Mouse (Mus musculus) adrenal gland, postnatal 10 days (tissue): ENCODE results near the gene Coro1a. TPM values are rescaled to one million over a fixed set of nuclear protein-coding genes. Genes with fewer than 3 reads are reported as not detected.
"Not testable (repeated sequence)": the region's sequence is repeated elsewhere in the genome, so short reads cannot be mapped to it uniquely, and the experiment has no call there.

Experiments used
- DNase-seq: peaks from one replicate; pipeline ENCODE4 v3.0.0; 2021; ENCODE audit warnings: mixed read lengths
- total RNA-seq, 2 experiments: library from RNA; stranded (reverse); gene quantifications; 2 replicates each; pipeline ENCODE4 v1.2.3; 2021

Gene Coro1a
- total RNA-seq, 2 experiments from 2014 or later: 36.1 to 39.3 TPM

DNA sequence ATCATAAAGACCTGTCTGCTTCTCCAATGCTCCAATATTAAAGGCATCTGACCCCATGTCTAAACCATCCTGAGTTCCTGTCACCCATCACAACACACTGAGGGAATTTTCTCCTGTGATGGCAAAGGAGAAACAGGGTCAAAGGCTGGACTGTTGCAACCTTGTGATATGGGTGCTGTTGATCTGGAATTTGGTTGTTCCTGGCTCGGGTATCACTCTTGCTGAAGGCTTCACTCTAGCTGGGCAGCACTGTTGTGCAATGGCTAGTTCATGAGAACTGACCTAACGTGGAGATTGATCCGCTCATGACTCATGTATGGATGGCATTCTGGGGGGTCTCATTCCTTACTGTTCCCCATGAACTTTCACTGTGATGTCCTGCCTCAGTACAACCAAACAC lies 18.6 kb downstream of the Coro1a start:
- peak; percentile 18 for DNase-seq

DNA sequence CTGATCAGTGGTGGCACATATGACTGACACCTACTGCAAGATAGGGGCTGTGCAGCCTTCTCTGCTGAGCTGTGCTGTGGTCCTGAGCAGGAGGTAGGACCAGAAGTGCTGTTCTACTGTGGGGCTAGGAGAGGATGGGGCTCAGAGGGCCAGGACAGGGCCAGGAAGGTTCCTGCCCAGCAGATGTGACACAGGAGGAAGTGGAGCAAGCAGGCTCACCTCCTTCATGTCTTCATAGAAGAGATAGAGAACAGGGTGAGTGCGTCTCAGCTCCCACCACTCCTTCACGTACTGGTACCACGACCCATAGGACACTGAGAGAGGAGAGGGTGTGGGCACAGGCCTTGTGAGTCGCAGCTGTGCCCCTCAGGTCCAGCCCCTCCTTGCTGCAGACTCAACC lies 19.4 kb downstream of the Coro1a start:
- DNase-seq: not testable (repeated sequence)

DNA sequence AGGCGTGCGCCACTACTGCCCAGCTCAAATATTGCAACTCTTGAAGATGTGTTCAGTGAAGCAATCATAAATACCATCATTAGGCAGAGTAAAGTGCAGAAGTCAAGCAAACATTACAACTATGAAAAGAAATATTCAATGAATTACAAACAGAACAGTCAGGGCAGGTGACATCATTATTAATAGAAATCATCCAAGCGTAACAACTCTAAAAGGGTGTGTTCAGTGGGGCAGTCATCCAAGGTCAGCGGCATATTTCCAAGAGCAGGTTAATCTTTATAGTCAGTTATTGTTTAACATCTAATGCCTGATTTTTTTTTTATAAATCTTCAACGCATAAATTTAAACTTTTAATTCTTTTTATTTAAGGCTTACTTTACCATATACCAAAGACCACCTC lies 26.4 kb downstream of the Coro1a start:
- DNase-seq: no peak

DNA sequence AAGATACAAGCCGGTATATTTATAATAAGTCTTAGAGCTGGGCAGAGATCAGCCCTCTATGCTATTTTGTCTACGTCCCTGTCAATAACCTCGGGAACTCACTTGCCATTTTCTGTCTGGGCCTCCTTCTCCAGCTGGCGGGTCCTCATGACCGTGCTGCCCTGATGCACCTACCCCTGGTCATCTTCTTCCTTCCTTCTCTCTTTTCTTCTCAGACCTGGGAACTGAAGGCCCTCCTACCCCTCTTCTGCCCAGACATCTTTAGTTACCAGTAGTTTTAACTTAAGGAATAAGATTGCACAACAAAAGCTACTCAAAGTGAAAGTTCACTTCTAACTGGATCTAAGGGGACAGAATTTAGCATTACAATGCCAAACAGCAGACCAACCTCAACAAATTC lies 27.9 kb downstream of the Coro1a start:
- no peak for DNase-seq

DNA sequence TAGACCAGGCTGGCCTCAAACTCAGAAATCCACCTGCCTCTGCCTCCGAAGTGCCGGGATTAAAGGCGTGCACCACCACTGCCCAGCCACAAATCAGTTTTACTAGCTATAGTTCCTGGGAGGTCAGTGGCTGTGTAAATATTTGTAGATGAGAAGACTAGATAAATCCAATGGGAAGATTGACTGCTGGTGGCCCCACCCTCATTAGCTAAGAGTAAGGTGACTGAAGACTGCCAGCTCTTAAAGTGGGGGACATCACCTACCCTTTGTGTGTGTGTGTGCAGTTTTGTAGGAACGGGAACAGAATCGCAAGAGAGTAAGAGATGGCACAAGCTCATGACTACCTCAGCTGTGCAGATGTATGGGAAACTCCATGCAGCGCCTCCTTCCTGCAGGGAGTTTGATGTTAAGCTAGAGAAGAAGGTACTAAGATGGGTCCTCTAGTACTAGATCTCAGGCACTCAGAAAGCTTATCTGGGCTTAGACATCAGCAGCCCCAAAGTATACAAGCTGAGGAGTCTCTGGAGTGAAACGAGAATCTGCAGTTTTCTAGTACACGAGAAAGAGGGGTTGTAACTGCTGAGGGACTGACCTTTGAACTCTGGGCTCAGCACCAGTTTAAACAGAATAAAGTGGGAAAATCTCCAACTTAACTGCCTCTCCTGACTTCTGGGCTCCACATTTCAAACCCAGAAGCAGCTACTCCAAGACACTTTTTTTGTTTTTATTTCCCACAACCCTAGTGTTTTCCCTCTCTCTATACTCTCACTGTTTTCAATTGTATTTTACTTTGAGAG lies 28.8 kb downstream of the Coro1a start:
- DNase-seq: no peak

DNA sequence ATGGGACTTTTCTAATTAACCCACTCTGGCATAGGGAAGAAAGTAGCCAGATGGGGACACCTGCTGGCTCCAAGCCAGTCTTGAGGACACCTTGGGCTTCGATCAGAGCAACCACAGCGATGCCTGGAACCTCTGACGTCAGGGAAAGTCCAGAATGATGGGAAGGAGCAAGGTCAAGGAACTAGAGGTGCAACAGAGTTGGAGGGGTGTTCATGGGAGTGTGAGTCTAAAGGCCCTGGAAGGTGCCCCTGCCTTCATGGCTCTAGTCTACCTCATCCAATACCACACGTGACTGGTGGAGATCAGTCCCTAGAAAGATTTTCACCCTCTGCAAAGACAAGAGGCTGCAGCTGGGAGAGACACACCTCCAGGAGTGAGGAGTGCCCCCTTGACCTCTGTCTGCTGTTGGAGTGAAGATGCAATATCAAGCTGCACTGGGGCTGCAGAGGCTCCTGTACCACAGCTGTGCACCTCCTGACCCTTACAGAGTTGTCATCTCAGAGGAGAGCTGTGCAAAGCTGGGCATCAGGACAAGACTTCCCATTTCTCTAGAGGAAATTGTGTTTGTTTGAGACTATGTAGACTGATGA lies 30.9 kb downstream of the Coro1a start:
- DNase-seq: no peak

DNA sequence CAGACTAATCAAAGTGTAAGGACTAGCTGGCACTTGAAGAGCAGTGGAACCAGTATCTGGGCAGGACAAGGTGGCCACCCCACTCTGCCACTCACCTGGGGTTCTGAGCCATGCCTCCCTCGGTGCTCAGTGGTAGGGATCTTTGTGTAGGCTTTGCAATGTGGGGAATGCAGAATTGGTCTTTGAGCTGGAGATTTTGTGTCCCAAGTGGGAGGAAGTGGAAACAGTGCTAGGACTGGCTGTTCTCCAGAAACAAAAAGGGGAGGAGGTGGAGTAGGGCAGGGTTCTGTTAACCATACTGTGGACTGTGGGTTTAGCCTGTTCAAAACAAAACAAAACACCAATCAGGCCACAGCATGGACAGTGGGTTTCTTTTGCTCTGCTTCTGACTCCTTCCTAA lies 31.4 kb downstream of the Coro1a start, which contains the start of gene Sult1a1:
TSS of gene Sult1a1 (minus strand) at position 226 of the 400 bp plus-strand sequence.
- DNase-seq: peak; percentile 66

DNA sequence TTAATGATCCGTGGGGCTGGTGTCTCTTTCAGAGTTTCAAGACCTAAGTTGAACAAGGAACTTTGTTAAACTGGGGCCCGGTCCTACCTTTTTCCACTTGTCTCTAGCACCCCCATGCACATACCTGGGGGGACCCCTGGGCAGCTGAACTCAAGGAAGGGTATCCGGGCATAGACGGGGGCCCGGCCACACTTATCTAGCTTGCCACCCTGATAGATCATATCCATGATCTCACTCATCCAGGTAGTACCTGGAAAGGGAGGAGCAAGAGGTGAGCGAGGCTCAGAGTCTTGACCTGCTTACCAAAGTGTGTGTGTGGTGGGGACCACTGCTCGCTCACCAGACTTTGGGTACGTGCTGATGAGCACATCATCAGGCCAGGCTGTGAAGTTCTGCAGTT lies 32.5 kb downstream of the Coro1a start:
- DNase-seq: no peak

DNA sequence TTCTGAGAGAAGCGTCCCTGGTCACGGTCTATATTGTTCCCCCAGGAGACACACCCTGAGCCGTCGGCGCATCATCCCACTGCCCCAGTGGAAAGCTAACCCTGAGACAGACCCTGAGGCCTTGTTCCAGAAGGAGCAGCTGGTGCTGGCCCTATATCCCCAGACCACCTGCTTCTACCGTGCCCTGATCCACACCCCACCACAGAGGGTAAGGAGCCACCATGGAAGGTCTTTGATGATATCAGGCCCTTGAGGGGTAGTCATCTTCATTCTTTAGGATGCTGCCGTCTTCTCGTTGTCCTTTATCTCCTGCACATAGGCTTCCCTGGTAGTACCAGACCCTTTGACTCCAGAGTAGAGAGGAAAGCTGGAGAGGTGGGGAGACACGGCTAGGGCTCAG lies 35.5 kb downstream of the Coro1a start:
- no peak for DNase-seq

DNA sequence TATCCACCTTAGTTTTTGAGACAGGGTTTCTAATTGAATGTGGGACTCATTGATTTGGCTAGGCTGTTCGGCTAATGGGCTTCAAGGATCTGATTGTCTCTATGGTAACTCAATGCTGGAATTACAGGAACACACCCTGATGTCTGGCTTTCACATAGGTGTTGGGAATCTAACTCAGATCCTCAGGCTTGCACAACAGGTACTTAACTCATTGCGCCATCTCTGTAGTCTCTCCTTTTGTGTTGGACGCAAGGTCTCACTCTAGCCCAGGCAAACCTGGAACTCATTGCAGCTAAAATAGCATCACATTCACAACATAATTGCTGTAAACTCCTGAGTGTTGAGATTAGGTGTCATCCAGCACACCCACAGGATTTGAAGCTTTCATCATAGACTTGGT lies 37.4 kb downstream of the Coro1a start:
- no peak for DNase-seq

DNA sequence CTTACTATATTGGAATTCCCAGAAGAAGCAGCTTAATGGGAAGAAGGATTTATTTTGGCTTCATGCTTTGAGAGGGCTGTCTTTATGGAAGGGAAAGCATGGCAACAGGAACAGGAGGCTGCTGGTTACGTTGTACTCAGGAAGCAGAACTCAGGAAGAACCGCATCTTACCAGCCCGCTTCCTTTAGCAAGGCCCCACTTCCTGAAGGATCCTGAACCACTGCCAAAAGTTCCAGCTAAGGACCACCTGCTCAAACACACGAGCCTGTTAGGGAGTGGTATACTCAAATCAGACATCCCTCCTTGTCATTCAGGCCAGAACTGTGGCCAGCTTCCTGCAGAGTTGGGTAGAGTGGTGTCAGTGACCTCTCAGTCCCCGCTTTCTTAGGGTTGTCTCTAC lies 39.1 kb downstream of the Coro1a start:
- peak; percentile 14 for DNase-seq

DNA sequence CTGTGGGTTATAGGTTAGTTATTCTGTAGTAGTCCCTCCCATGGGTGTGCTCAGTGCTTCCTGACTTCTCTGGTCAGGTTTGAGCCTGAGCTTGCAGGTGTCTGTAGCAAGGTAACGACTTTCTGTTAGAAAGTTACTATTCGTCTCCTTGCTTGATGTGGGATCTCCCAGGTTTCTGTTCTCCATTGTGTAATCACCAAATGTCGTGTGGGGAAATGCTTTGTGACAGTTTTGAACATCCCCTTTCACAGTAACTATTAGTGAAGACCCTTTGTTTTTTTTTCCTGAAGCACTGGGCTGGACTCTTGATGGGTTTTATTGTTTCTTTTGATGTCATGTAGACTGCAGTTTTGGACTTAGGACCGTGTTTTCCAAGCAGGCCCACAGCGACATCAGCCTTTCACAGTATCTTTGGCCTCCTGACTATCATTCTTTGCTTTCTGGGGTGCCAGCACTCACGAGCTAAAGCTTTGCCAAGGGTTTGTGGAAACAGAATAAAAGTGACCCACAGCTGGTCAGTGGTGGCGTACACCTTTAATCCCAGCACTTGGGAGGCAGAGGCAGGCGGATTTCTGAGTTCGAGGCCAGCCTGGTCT lies 40.0 kb downstream of the Coro1a start:
- DNase-seq: no peak

DNA sequence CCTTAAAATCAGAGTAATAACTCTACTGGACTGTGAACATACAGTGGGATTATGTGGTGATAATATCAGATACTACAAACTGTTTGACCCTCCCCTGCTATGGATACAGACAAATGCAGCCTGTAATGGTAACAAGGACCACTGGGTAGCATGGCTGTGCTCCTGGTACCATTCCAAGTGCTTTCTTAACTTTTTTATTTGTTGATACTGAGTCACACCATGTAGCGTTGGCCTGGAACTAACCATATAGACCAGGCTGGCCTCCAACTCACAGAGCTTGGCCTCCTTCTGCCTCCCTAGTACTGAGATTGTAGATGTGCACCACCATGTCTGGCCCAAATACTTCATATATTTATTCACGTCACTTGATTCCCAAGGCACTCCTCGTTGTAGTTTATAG lies 42.3 kb downstream of the Coro1a start:
- peak; percentile 47 for DNase-seq

DNA sequence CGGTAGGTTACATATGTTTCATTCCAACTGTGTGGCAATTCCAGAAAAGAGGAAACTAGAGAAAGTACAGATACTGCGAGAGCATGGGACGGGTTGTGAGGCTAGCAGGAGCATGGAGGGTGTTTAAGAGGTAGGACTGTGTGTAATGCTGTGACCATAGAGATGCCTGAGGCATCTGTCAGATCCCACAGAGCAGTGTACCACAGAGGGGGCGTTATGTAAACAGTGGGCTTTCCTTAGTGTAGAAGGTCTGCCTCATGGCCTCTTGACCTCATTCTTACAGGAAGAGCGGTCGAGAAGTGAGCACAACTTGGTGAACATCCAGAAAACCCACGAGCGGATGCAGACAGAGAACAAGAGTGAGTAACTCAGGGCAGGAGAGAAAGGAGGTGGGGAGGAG lies 43.9 kb downstream of the Coro1a start:
- DNase-seq: no peak

DNA sequence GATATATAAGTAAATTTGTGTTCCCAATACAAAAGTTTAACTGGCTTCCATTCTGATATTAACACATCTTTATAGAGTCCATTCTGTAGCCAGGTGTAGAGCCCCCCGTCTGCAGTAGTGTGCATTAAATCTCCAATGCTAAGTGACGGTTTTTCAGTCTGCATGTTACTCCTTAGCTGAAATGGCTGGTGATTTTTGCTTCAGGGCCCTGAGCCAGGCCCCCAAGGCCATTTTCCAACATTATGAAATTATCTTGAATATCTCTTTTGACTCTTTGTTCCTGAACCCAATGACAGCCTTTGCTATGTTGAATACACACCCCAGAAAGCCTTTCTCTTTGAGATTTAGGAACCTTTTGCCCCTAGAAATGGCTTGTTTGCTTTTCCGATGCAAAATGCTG lies 47.8 kb downstream of the Coro1a start:
- DNase-seq: peak; percentile 40

DNA sequence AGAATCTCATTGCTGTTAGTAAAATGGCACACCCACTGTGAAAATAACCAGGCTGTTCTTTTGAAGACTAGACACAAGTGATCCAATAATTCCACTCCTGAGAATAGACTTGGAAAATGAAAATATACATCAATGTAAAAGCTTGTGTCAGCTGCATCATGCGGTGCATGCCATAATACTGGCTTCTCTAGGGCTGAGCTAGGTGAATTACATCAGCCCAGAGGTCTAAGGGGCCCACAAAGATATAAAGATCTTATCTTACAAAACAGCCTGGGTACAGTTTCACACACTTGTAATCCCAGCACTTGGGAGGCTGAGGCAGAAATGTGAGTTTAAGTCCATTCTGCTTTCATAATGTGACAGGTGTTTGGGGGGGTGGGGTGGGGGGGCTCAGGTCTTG lies 50.1 kb downstream of the Coro1a start:
- DNase-seq: no peak

DNA sequence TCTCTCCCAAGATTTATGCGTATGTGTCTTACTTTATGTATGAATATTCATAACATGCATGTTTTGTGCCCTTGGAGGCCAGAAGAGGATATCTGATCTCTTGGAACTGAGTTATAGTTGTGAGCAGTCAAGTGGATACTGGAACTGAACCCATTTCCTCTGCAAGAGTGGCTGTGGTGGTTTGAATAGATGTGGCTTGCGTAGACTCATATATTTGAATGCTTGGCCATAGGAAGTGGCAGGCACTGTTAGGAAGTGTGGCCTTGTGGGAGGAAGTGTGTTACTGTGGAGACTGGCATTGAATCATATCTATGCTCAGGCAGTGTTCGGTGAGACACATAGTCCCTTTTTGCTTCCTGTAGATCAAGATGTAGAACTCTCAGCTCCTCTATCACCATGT lies 51.9 kb downstream of the Coro1a start:
- DNase-seq: no peak

DNA sequence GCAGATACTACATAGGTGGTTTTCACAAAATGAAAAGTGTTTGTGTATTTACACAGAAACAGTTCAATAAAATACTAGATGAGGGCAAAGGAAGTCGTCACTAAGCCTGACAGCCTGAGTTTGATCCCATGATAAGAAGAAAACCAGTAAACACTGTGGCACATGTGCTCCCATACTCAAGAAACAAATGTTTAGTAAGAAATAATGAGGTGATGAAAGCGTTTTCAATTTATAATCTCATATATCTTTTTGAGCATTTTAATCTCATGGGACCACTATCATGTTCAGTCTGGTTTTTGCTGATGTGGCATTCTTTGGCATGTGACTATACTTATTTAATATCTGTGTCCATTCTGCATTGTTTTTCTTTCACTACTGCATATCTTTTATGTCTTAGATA lies 53.6 kb downstream of the Coro1a start:
- no peak for DNase-seq

DNA sequence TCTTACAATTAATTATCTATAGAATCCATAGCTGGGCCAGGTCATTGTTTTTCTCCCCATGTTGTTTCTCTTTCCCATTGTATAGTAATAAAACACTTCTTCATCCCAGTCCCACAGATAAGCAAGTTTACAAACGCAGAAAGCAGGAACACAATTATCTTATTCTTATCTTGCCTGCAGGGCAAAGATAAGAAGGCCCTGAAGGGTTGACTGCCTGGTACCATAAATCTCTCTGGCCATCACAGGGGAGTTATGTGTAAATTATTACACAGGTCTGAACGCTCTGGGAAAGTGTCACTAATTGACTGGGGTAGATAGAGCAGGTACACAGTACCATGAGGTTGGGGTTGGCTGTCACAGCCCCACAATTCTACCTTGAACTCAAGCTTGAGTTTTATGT lies 56.7 kb downstream of the Coro1a start:
- no peak for DNase-seq
